Mouse (Mus musculus) CH12.LX (cell line): ENCODE data around the gene Adamtsl4.

Source experiments
- CHD1 ChIP-seq: IDR thresholded peaks from 2 replicates; pipeline ENCODE4 v1.6.1; 2012; ENCODE audit warnings: low read depth, low read length, improper control_type of control experiment, inconsistent platforms
- CTCF ChIP-seq, 2 experiments: IDR thresholded peaks in 1 of 2; conservative IDR thresholded peaks in 1 of 2; 2 replicates each; pipeline ENCODE4 v1.5.1; 2011 to 2012; ENCODE audit warnings: low read depth in 2 of 2, low read length in 2 of 2, improper control_type of control experiment in 1 of 2, inconsistent platforms in 1 of 2, mild to moderate bottlenecking in 1 of 2, moderate library complexity in 1 of 2
- E2F4 ChIP-seq: IDR thresholded peaks from 2 replicates; pipeline ENCODE4 v1.6.1; 2011; ENCODE audit warnings: low read depth, low read length, improper control_type of control experiment; ENCODE audit not compliant: insufficient replicate concordance
- ELF1 ChIP-seq: IDR thresholded peaks from 2 replicates; pipeline ENCODE4 v1.6.1; 2014; ENCODE audit warnings: low read depth, mild to moderate bottlenecking, inconsistent platforms, low read length, improper control_type of control experiment
- EP300 ChIP-seq: IDR thresholded peaks from 2 replicates; pipeline ENCODE4 v1.6.1; 2011; ENCODE audit warnings: low read length, improper control_type of control experiment
- ETS1 ChIP-seq: conservative IDR thresholded peaks from 2 replicates; pipeline ENCODE4 v1.6.1; 2012; ENCODE audit warnings: low read depth, mild to moderate bottlenecking, inconsistent platforms, low read length, improper control_type of control experiment, moderate library complexity
- JUND ChIP-seq: conservative IDR thresholded peaks from 2 replicates; pipeline ENCODE4 v1.6.1; 2011; ENCODE audit warnings: low read depth, low read length, improper control_type of control experiment
- MAFK ChIP-seq: IDR thresholded peaks from 2 replicates; pipeline ENCODE4 v1.6.1; 2011; ENCODE audit warnings: low read length, improper control_type of control experiment; ENCODE audit not compliant: insufficient replicate concordance
- MAZ ChIP-seq: IDR thresholded peaks from 2 replicates; pipeline ENCODE4 v1.6.1; 2012; ENCODE audit warnings: low read depth, mild to moderate bottlenecking, inconsistent platforms, low read length, improper control_type of control experiment, moderate library complexity
- POLR2A ChIP-seq: IDR thresholded peaks from 2 replicates; pipeline ENCODE4 v1.6.1; 2011; ENCODE audit warnings: low read depth, mild to moderate bottlenecking, improper control_type of control experiment, low read length
- POLR2AphosphoS2 ChIP-seq: IDR thresholded peaks from 2 replicates; pipeline ENCODE4 v1.6.1; 2011; ENCODE audit warnings: low read depth, low read length, improper control_type of control experiment
- RAD21 ChIP-seq: IDR thresholded peaks from 2 replicates; pipeline ENCODE4 v1.6.1; 2011; ENCODE audit warnings: low read depth, mild to moderate bottlenecking, low read length, improper control_type of control experiment, moderate library complexity
- SMC3 ChIP-seq: IDR thresholded peaks from 2 replicates; pipeline ENCODE4 v1.6.1; 2011; ENCODE audit warnings: low read depth, low read length, improper control_type of control experiment
- USF2 ChIP-seq: conservative IDR thresholded peaks from 2 replicates; pipeline ENCODE4 v1.6.1; 2011; ENCODE audit warnings: low read depth, low read length, improper control_type of control experiment

DNA sequence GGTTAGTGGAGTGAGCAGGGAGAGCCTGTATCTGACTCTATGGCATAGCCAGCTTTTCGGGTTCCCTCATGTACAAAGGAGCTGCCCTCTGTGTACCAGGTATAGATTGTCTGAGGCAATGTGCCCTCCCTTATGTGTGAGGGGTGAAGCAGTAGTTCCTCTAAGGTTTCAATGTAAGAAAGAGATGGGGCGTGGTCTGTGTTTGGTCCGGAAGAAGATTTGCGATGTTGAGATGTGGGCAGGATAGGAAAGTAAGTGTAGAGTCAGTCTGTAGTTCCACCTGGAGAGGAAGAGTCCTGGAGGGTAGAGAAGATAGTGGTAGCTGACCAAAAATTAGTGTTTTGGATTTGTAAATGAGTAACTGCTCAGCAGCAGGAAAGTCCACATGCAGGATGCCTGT, 21.3 kb upstream of the Adamtsl4 start:
- no peak for TF ChIP-seq CTCF (conservative IDR thresholded peaks at IDR 0.05 in 1 of 2, IDR thresholded peaks at IDR 0.05 in 1 of 2; ENCODE audit: low read depth in 2 of 2, low read length in 2 of 2)
- no peak for TF ChIP-seq POLR2AphosphoS2
- TF ChIP-seq CHD1: no peak
- no peak for TF ChIP-seq MAZ
- TF ChIP-seq ETS1: no peak
- no peak for TF ChIP-seq SMC3
- TF ChIP-seq EP300: no peak
- TF ChIP-seq POLR2A: no peak
- TF ChIP-seq MAFK: no peak
- TF ChIP-seq USF2: no peak
- no peak for TF ChIP-seq JUND
- TF ChIP-seq E2F4: no peak
- TF ChIP-seq ELF1: no peak
- TF ChIP-seq RAD21: no peak
